Mouse (Mus musculus) ovary, postnatal 10 days (tissue): ENCODE results near the gene Gm10260.

Experiments
- DNase-seq: peaks from one replicate; pipeline ENCODE4 v3.0.0; 2022; ENCODE audit warnings: low spot score

Gm10260 gene

GRCm38 (mm10) chr13:97760532-97760931 lies at the start of gene Gm10260:
Gene Gm10260 (minus strand): TSS chr13:97760632.
- DNase-seq, result no peak

GRCm38 (mm10) chr13:97809828-97810227 lies 49.4 kb upstream of the Gm10260 start:
- DNase-seq, result no peak

GRCm38 (mm10) chr13:97805907-97806306 lies 45.5 kb upstream of the Gm10260 start:
- DNase-seq, result no peak

GRCm38 (mm10) chr13:97802386-97802785 lies 42.0 kb upstream of the Gm10260 start:
- no peak for DNase-seq

- DNase-seq, result no peak
Measured at GRCm38 (mm10) chr13:97797462-97797861, 37.0 kb upstream of the Gm10260 start.

GRCm38 (mm10) chr13:97794780-97795179 lies 34.3 kb upstream of the Gm10260 start:
- DNase-seq, result no peak

- no peak for DNase-seq
Measured at GRCm38 (mm10) chr13:97793932-97794331, 33.5 kb upstream of the Gm10260 start.

- DNase-seq, result no peak
Measured at GRCm38 (mm10) chr13:97791664-97792063, 31.2 kb upstream of the Gm10260 start.

- DNase-seq, result no peak
Measured at GRCm38 (mm10) chr13:97789782-97790450, 29.5 kb upstream of the Gm10260 start.

GRCm38 (mm10) chr13:97785167-97785835 lies 24.9 kb upstream of the Gm10260 start:
- DNase-seq, result no peak

- no peak for DNase-seq
Measured at GRCm38 (mm10) chr13:97783423-97784143, 23.2 kb upstream of the Gm10260 start.

GRCm38 (mm10) chr13:97782063-97782462 lies 21.6 kb upstream of the Gm10260 start:
- no peak for DNase-seq

GRCm38 (mm10) chr13:97781637-97782036 lies 21.2 kb upstream of the Gm10260 start:
- no peak for DNase-seq

GRCm38 (mm10) chr13:97780556-97780955 lies 20.1 kb upstream of the Gm10260 start:
- no peak for DNase-seq

- DNase-seq, result no peak
Measured at GRCm38 (mm10) chr13:97779657-97780445, 19.4 kb upstream of the Gm10260 start.

GRCm38 (mm10) chr13:97778698-97779194 lies 18.3 kb upstream of the Gm10260 start:
- DNase-seq, result no peak

GRCm38 (mm10) chr13:97777667-97778066 lies 17.2 kb upstream of the Gm10260 start:
- no peak for DNase-seq

GRCm38 (mm10) chr13:97776702-97777101 lies 16.3 kb upstream of the Gm10260 start:
- peak; percentile 23 for DNase-seq

GRCm38 (mm10) chr13:97775907-97776306 lies 15.5 kb upstream of the Gm10260 start:
- no peak for DNase-seq

GRCm38 (mm10) chr13:97774740-97775425 lies 14.5 kb upstream of the Gm10260 start:
- DNase-seq, result no peak

- no peak for DNase-seq
Measured at GRCm38 (mm10) chr13:97769205-97769604, 8.8 kb upstream of the Gm10260 start.
